Mouse (Mus musculus) heart, embryonic 13.5 days (tissue): Measurements from ENCODE around the gene Arid3a. TPM values are rescaled to one million over a fixed set of nuclear protein-coding genes. Genes with fewer than 3 reads are reported as not detected.

Experiments
- ATAC-seq: fragments of 200-750 bp; cut with Nextera tagmentation; 2 replicates; pipeline ENCODE4 v1.8.0; 2017; ENCODE audit warnings: moderate TSS enrichment; ENCODE audit not compliant: insufficient number of reproducible peaks, low FRiP score, low TSS enrichment; ENCODE audit errors: extremely low read depth
- H3K27ac ChIP-seq: fragments of 300-500 bp; sonication (generic); replicated peaks from 2 replicates; pipeline ENCODE4 v1.5.1; 2015; ENCODE audit warnings: moderate library complexity, mild to moderate bottlenecking, inconsistent platforms
- H3K27me3 ChIP-seq: fragments of 300-500 bp; sonication (generic); replicated peaks from 2 replicates; pipeline ENCODE4 v1.6.1; 2015; ENCODE audit warnings: mild to moderate bottlenecking, inconsistent platforms
- H3K36me3 ChIP-seq: fragments of 300-500 bp; sonication (generic); 2 replicates; pipeline ENCODE4 v1.6.1; 2015; ENCODE audit warnings: mild to moderate bottlenecking, inconsistent platforms
- H3K4me1 ChIP-seq: fragments of 300-500 bp; sonication (generic); 2 replicates; pipeline ENCODE4 v1.6.1; 2015; ENCODE audit warnings: inconsistent platforms
- H3K4me2 ChIP-seq: fragments of 300-500 bp; sonication (generic); 2 replicates; pipeline ENCODE4 v1.6.1; 2015; ENCODE audit warnings: inconsistent platforms, mild to moderate bottlenecking, moderate library complexity
- H3K4me3 ChIP-seq: fragments of 300-500 bp; sonication (generic); 2 replicates; pipeline ENCODE4 v1.5.1; 2015; ENCODE audit warnings: moderate library complexity, mild to moderate bottlenecking, inconsistent platforms
- H3K9ac ChIP-seq: fragments of 300-500 bp; sonication (generic); 2 replicates; pipeline ENCODE4 v1.6.1; 2015; ENCODE audit warnings: inconsistent platforms, mild to moderate bottlenecking, moderate library complexity
- H3K9me3 ChIP-seq: fragments of 300-500 bp; sonication (generic); 2 replicates; pipeline ENCODE4 v1.6.1; 2016; ENCODE audit warnings: inconsistent platforms
- WGBS: fragments of 180-500 bp; shearing (Covaris S2); methylation state at CpG from one replicate; pipeline ENCODE4 v1.1.7; 2015; ENCODE audit warnings: mixed read lengths; 5-methylcytosine and 5-hydroxymethylcytosine counted together
- polyA plus RNA-seq: library from polyadenylated mRNA; unstranded; fragments of >200 nt; fragmentation: Nextera tagmentation; extraction: Ambion mirVana; gene quantifications from 2 replicates; pipeline ENCODE4 v1.2.1, GENCODE M21; 2015

Gene Arid3a
- polyA plus RNA-seq, 1 experiment from 2014 or later = 4.2 TPM

DNA sequence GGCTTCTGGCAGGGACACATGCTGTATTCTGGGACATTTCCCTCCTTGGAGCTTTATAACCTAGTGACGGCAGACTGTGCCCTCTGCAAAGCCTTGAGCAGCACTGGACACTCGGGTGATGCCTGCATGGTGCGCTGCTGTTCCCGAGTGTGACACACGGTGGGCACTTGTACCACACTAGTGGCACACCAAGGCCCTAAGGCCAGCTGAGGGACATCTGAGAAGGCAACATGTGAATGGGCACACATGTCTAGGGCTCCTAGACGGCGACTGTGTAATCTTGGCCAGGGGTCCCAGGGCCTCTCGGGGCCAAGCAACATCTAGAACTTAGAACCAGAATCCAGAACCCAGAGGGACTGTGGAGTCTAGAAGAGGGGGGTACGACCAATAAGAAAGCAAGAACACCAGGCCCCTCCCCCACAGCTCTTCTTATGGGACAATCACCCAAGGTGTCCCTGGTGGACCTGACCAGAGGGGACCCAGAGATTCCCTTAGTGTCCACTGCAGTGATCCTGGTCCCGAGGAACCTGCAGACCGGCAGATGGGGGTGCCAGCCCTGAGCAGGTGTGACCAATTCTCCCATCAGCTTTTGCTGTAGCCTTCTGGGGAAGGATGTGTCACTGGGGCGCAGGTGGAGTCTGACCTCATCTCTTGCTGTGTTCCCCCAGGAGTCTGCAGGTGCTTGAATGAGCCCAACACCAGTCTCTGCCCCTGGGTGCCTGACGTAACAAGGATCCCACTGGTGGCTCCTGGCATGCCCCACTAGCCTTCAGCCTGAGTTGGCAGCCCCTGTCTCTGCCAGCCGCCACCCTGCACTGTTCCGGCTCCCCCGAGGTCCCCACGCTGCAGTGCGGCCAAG lies 3.4 kb downstream of the Arid3a start:
- Histone ChIP-seq H3K36me3 (peaks cover 37% of the 10 kb centered on the region), H3K27ac (peak overlapping the region; percentile 97), H3K4me1 (peaks cover 79% of the 10 kb centered on the region), H3K4me3 (peak overlapping the region; percentile 97), H3K9ac (peak overlapping the region; percentile 97), H3K4me2 (peak overlapping the region; percentile 92), H3K27me3 (no peaks in the 10 kb centered on the region), H3K9me3 (no peaks in the 10 kb centered on the region)
- 85% methylated on average over 18 of the region's 18 CpGs for WGBS
- no peak for ATAC-seq

DNA sequence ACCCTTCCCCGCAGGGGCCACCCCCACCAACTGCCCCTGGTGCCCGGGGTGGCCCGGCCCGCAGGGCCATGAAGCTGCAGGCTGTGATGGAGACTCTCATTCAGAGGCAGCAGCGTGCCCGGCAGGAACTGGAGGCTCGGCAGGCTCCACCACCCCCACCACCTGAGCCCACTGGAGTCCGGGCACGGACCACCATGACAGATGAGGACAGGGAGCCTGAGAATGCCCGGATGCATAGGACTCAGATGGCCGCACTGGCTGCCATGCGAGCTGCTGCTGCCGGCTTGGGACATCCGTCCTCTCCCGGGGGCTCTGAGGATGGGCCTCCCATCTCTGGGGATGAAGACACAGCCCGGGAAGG lies 4.0 kb downstream of the Arid3a start:
- no peaks in the 10 kb centered on the region for H3K27me3 ChIP-seq
- H3K4me1 ChIP-seq = peaks cover 81% of the 10 kb centered on the region
- ATAC-seq = no peak
- peak overlapping the region; percentile 92 for H3K4me2 ChIP-seq
- H3K9me3 ChIP-seq = no peaks in the 10 kb centered on the region
- peaks cover 40% of the 10 kb centered on the region for H3K36me3 ChIP-seq
- WGBS = 90% methylated on average over 16 of the region's 16 CpGs
- H3K9ac ChIP-seq = 0 out of 2 replicates have a peak overlapping the region, but pooled peaks have one; percentile 97
- H3K27ac ChIP-seq = no peak overlapping the region
- peak overlapping the region; percentile 97 for H3K4me3 ChIP-seq

- ATAC-seq = no peak
- Histone ChIP-seq H3K4me2 (peak overlapping the region; percentile 92), H3K27ac (no peak overlapping the region; the same call in 1 of the 2 replicates), H3K9me3 (no peaks in the 10 kb centered on the region), H3K36me3 (peaks cover 40% of the 10 kb centered on the region), H3K27me3 (no peaks in the 10 kb centered on the region), H3K4me1 (peaks cover 83% of the 10 kb centered on the region), H3K4me3 (peak overlapping the region; percentile 97), H3K9ac (peak overlapping the region; percentile 68)
- 76% methylated on average over 9 of the region's 9 CpGs for WGBS
Observed at GRCm38 (mm10) chr10:79931797-79932196, 5.0 kb downstream of the Arid3a start.

GRCm38 (mm10) chr10:79932736-79933135 lies 5.9 kb downstream of the Arid3a start:
- Histone ChIP-seq H3K4me2 (peak overlapping the region; percentile 92), H3K36me3 (peaks cover 45% of the 10 kb centered on the region), H3K4me1 (peaks cover 93% of the 10 kb centered on the region), H3K9me3 (no peaks in the 10 kb centered on the region), H3K27ac (peak overlapping the region; percentile 68), H3K9ac (peak overlapping the region; percentile 68), H3K27me3 (no peaks in the 10 kb centered on the region), H3K4me3 (peak overlapping the region; percentile 97)
- ATAC-seq = no peak
- 13% methylated on average over 8 of the region's 8 CpGs for whole genome bisulfite sequencing

DNA sequence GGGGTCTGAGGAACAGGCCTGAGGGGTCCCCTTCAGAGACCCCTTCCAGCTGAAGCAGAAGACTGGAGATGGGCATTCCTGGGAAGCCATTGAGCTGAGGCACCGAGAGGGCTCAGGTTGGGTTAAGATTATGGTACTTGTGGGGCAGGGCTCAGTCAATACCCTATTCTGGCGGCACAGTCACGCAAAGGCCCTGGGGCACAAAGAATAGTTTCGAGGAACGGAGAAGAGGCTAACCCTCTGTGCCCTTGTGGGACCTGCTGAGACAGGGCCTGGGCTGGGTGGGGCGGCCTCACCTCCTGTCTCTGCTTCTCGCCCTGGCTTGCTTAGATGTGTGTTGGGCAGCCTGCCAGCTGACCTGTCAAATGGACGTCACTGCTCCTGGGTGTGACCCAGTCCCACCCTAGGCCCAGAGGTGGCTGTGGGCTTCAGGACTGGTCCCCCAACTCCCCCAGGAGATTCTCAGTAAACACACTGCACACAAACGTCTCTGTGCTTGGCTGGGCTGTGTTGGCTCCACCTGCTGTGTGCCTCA lies 6.4 kb downstream of the Arid3a start:
- Histone ChIP-seq H3K9ac (peak overlapping the region; percentile 68), H3K4me1 (peaks cover 96% of the 10 kb centered on the region), H3K9me3 (no peaks in the 10 kb centered on the region), H3K4me2 (peak overlapping the region; percentile 92), H3K4me3 (peak overlapping the region; percentile 97), H3K36me3 (peaks cover 49% of the 10 kb centered on the region), H3K27ac (peak overlapping the region; percentile 68), H3K27me3 (no peaks in the 10 kb centered on the region)
- no peak for ATAC-seq
- WGBS = 50% methylated on average over 9 of the region's 9 CpGs

- H3K9me3 ChIP-seq = no peaks in the 10 kb centered on the region
- peak overlapping the region; percentile 53 for H3K27ac ChIP-seq
- WGBS = 73% methylated on average over 6 of the region's 6 CpGs
- peaks cover 96% of the 10 kb centered on the region for H3K4me1 ChIP-seq
- peak overlapping the region; percentile 92 for H3K4me2 ChIP-seq
- H3K9ac ChIP-seq = peak overlapping the region; percentile 21; the same call in 1 of the 2 replicates
- no peaks in the 10 kb centered on the region for H3K27me3 ChIP-seq
- ATAC-seq = no peak
- peaks cover 49% of the 10 kb centered on the region for H3K36me3 ChIP-seq
- H3K4me3 ChIP-seq = peak overlapping the region; percentile 21
Observed at GRCm38 (mm10) chr10:79933861-79934260, 7.0 kb downstream of the Arid3a start.

DNA sequence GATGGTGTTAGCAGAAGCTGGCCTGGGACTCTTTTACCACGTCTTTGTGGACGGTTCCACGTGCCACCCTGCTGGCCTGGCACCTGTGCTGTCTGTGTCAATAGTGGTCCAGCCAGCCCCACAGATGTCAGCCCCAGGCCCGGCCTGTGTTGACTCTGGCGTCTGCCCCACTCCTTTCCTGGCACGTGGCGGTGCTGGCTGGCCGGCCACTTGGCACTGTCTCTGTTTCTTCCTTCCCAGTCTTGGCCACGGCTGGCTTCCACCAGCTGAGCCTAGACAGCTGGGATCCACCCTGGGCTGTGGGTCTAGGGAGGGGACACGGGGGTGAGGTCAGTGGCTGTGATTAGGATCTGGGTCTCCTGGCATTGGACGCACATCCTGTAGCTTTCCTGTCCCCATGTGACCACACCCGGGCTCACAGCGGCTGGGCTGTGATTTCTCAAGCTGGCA lies 7.5 kb downstream of the Arid3a start:
- peak overlapping the region; percentile 92 for H3K4me2 ChIP-seq

GRCm38 (mm10) chr10:79934794-79935569 lies 8.1 kb downstream of the Arid3a start:
- no peak for ATAC-seq
- Histone ChIP-seq H3K4me3 (0 out of 2 replicates have a peak overlapping the region, but pooled peaks have one; percentile 3), H3K9me3 (no peaks in the 10 kb centered on the region), H3K27me3 (no peaks in the 10 kb centered on the region), H3K9ac (0 out of 2 replicates have a peak overlapping the region, but pooled peaks have one; percentile 47), H3K4me2 (peak overlapping the region; percentile 92), H3K36me3 (peaks cover 49% of the 10 kb centered on the region), H3K4me1 (peaks cover 96% of the 10 kb centered on the region), H3K27ac (peak overlapping the region; percentile 53)
- WGBS = 85% methylated on average over 16 of the region's 16 CpGs

More for the DNA sequence above, 7.5 kb downstream of the Arid3a start:
- Histone ChIP-seq H3K9ac (peak overlapping the region; percentile 13; the same call in 1 of the 2 replicates), H3K4me3 (peak overlapping the region; percentile 21), H3K36me3 (peaks cover 49% of the 10 kb centered on the region), H3K4me1 (peaks cover 96% of the 10 kb centered on the region), H3K9me3 (no peaks in the 10 kb centered on the region), H3K27ac (peak overlapping the region; percentile 53), H3K27me3 (no peaks in the 10 kb centered on the region)
- ATAC-seq = peak; percentile 38
- 69% methylated on average over 13 of the region's 13 CpGs for WGBS

DNA sequence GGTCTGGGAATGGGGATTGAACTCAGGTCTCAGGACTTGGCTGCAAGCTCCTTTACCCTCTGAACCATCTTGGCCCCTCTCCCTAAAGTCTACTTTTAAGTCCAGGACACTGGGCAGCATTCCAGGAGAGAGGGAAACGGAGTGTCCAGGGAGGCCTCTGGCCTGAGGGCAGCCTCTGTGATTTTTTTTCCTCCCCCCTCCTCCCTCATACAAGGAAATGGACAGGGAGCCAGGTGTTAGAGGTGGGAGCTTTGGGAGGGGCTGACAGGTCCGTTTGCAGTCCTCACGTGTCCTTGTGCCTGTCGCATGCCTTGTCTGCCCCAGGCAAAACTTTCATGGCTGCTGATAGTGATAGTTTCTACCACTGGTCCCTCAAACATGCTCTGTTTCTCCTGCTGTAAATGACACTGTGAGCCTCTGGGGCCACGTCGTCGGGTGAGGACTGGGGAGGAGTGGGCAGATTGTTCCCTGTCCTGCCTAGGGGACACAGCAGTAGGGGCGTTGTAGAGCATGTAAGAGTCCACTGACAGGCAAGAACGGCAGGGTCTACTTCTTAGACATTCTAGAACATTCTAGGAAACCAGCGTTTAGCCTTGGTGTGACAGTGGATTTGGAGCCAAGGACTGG lies 9.6 kb downstream of the Arid3a start:
- no peaks in the 10 kb centered on the region for H3K9me3 ChIP-seq
- peak overlapping the region; percentile 68 for H3K9ac ChIP-seq
- ATAC-seq = no peak
- peak overlapping the region; percentile 86 for H3K27ac ChIP-seq
- H3K4me2 ChIP-seq = peak overlapping the region; percentile 61
- no peaks in the 10 kb centered on the region for H3K27me3 ChIP-seq
- H3K36me3 ChIP-seq = peaks cover 43% of the 10 kb centered on the region
- peaks cover 99% of the 10 kb centered on the region for H3K4me1 ChIP-seq
- 43% methylated on average over 10 of the region's 10 CpGs for WGBS
- H3K4me3 ChIP-seq = peak overlapping the region; percentile 34

- Histone ChIP-seq H3K9ac (peak overlapping the region; percentile 68), H3K4me2 (peak overlapping the region; percentile 61), H3K27ac (peak overlapping the region; percentile 86), H3K36me3 (peaks cover 43% of the 10 kb centered on the region), H3K4me3 (peak overlapping the region; percentile 34), H3K27me3 (no peaks in the 10 kb centered on the region), H3K4me1 (peaks cover 94% of the 10 kb centered on the region), H3K9me3 (no peaks in the 10 kb centered on the region)
- 36% methylated on average over 27 of the region's 27 CpGs for WGBS
- ATAC-seq = peak; percentile 16; the same call in 1 of the 2 replicates
Observed at GRCm38 (mm10) chr10:79936911-79937441, 10.1 kb downstream of the Arid3a start.
